Mouse (Mus musculus) embryonic fibroblast, embryonic 13.5 days (primary cell): ENCODE results near the gene Denr. TPM values are rescaled to one million over a fixed set of nuclear protein-coding genes. Genes with fewer than 3 reads are reported as not detected.

Experiments used
- H3K27ac ChIP-seq: 2 replicates; pipeline ENCODE4 v1.5.1; 2012; ENCODE audit warnings: low read length, control low read depth, inconsistent platforms; ENCODE audit not compliant: insufficient read depth
- H3K4me1 ChIP-seq: 2 replicates; pipeline ENCODE4 v1.6.1; 2011; ENCODE audit warnings: low read length; ENCODE audit not compliant: control insufficient read depth, insufficient read depth
- H3K4me3 ChIP-seq: 2 replicates; pipeline ENCODE4 v1.5.1; 2011; ENCODE audit warnings: mild to moderate bottlenecking, control low read depth, low read length; ENCODE audit not compliant: insufficient read depth
- CTCF ChIP-seq: IDR thresholded peaks from 2 replicates; pipeline ENCODE4 v1.5.1; 2011; ENCODE audit warnings: mild to moderate bottlenecking, control low read depth, low read length, moderate library complexity, borderline replicate concordance; ENCODE audit not compliant: insufficient read depth
- POLR2A ChIP-seq: IDR thresholded peaks from 2 replicates; pipeline ENCODE4 v1.6.1; 2011; ENCODE audit warnings: low read depth, mild to moderate bottlenecking, control low read depth, low read length, moderate library complexity
- polyA plus RNA-seq: library from polyadenylated mRNA; stranded (reverse); fragments of >200 nt; gene quantifications from 2 replicates; pipeline ENCODE4 v1.2.4, GENCODE M21; 2011; ENCODE audit warnings: low read depth; ENCODE audit not compliant: missing spikeins, insufficient read length

Gene Denr
- polyA plus RNA-seq, 1 experiment: 110 TPM

GRCm38 (mm10) chr5:123966759-123967158 lies 59.8 kb downstream of the Denr start:
- TF ChIP-seq CTCF (no peak), POLR2A (no peak)
- H3K4me1 ChIP-seq: no peaks in the 10 kb centered on the region
- no peak overlapping the region for H3K4me3 ChIP-seq
- no peak overlapping the region for H3K27ac ChIP-seq

DNA sequence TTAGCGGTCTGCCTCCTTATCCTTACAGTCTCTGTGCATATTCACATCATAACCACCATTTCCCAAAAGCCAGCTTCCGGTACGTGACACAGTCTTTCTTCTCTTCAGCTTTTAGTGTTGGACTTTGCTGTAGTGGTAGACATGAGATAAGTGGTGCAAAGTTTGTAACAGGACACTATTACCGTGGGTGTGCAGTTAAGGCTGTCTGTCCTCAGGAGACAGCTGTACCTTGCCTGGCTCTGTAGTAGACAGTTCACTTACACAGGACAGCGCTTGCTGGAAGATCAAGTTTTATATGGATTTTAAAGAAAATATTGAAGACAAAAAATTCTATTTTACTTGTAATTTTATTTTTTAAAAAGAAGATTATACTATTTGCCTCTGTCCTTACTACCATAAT lies 61.5 kb downstream of the Denr start:
- H3K4me3 ChIP-seq: no peak overlapping the region
- H3K27ac ChIP-seq: no peak overlapping the region
- TF ChIP-seq POLR2A (no peak), CTCF (no peak)
- H3K4me1 ChIP-seq: no peaks in the 10 kb centered on the region

DNA sequence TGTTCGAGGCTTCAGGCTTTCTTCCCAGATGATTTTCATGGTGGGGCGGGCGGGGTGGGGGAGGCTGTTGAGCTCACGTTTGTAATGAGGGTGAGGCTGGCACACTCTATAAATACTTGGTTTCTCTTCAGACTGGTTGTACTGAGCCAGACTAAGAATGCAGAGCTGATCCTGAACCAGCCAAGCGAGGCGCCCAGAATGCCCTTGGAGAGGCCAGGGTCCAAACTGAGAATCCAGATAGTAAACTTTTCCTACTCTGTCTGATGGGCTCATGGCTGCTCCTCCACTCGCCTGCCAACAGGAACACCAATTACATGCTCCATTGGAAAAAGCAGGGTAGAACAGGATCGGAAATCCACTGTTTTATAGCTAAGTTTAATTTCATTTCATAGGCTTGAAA lies 62.2 kb downstream of the Denr start:
- H3K4me3 ChIP-seq: no peak overlapping the region
- H3K27ac ChIP-seq: no peak overlapping the region
- H3K4me1 ChIP-seq: no peaks in the 10 kb centered on the region
- no peak for TF ChIP-seq CTCF
- no peak for TF ChIP-seq POLR2A

DNA sequence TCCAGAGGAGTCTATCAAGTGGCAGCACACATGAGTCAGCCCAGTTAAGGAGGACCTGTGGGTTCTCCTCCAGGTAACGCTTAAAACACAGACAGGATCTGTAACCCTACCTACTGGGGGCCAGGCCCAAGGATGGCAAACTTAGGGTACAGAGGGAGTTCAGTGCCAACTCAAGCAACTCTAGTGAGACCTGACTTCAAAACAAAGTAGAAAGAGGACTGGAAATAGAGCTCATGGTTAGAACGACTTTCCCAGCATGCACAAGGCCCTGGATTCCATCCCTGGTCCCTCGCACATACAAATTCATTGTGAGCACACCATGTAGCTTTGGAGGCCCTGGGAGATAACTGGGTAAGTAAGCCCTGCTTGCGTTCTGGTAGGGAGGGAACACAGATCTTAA lies 63.6 kb downstream of the Denr start:
- Histone ChIP-seq H3K27ac (no peak overlapping the region), H3K4me1 (no peaks in the 10 kb centered on the region), H3K4me3 (no peak overlapping the region)
- TF ChIP-seq POLR2A: no peak
- no peak for TF ChIP-seq CTCF

DNA sequence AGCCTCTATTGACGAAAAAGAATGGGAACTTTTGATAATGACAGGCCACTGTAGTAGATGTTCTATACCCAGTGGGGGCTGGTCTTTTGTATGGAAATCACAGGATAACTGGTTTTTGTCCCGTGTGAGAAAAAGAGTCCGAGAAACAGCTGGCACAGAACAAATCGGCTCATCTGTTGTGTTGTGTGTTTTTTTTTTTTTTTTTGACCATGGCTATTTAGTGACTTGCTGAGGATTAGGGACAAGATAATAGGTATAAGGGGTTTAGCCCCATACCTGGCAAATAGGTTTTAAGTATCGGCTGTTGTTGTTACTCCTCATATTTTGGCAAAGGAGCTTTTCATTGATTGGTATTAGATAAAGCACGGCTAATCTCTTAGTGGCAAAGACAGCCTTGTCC lies 65.5 kb downstream of the Denr start:
- Histone ChIP-seq H3K27ac (no peak overlapping the region), H3K4me3 (no peak overlapping the region), H3K4me1 (no peaks in the 10 kb centered on the region)
- no peak for TF ChIP-seq POLR2A
- TF ChIP-seq CTCF: no peak

DNA sequence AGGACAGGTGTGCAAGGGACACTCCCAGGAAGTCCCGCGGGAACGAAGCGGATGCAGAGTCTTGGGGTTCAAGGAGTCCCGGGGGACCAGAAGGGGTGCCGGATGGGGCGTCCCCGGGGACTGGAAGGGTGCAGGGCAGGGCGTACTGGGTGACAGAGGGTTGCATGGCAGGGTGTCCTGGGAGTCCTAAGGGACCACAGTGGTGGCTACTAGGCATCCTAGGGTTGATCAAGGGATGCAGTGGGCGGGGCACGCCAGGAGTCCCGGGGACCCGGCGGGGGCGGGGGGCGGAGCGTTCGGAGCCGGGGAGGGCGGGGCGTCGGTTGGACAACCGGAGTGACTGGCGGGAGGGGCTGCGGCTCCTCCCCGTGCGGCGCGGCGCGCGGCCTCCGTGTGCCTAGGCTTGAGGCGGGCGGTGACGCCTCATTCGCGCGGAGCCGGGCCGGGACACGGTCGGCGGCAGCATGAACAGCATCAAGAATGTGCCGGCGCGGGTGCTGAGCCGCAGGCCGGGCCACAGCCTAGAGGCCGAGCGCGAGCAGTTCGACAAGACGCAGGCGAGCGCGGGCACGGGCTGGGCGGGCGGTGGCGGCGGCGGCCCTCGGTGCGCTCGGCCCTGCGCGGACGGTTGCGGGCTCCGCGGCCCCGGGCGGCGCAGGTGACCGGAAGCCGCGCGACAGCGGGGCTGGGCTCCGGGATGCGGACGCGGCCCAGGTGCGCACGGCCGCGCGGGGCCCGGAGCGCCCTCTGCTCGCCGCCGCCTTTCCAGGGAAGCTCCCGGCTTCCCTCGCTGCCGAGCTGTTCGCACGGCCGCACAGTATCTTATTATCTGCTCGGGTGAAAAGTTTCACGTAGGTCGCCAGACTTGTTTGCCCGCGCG lies 66.6 kb downstream of the Denr start, which contains the start of gene Hip1r:
TSS of gene Hip1r (plus strand) at position 330 of the 880 bp plus-strand sequence.
- Histone ChIP-seq H3K4me3 (peak within 1 kb of the TSS; percentile 64), H3K27ac (no peak within 1 kb of the TSS), H3K4me1 (no peaks in the 10 kb centered on the region)
- TF ChIP-seq CTCF (no peak), POLR2A (peak; percentile 72)

DNA sequence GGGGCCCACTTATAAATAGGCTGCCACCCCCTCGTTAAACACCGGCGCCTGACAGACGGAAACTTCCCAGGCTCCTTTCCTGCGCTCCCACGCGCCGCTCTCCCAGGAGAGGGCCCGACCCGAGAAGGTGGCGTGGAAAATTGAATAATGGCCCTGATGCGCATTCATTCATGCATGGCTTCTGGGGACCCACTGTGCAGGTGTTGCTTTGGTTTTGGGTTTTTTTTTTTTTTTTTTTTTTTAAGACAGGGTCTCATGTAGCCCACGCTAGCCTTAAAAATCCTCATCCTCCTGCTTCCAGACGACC lies 67.2 kb downstream of the Denr start:
- no peak overlapping the region for H3K27ac ChIP-seq
- TF ChIP-seq CTCF (no peak), POLR2A (no peak)

GRCm38 (mm10) chr5:123974616-123975111 lies 67.7 kb downstream of the Denr start:
- Histone ChIP-seq H3K4me3 (0 out of 2 replicates have a peak overlapping the region, but pooled peaks have one; percentile 10), H3K27ac (no peak overlapping the region), H3K4me1 (no peaks in the 10 kb centered on the region)
- no peak for TF ChIP-seq POLR2A
- no peak for TF ChIP-seq CTCF

More for the DNA sequence above, 67.2 kb downstream of the Denr start:
- Histone ChIP-seq H3K4me3 (peak overlapping the region; percentile 64), H3K4me1 (no peaks in the 10 kb centered on the region)

- TF ChIP-seq POLR2A (no peak), CTCF (no peak)
- no peak overlapping the region for H3K4me3 ChIP-seq
- H3K4me1 ChIP-seq: 0 out of 2 replicates have a peak, but pooled peaks cover 5% of the 10 kb centered on the region
- no peak overlapping the region for H3K27ac ChIP-seq
These were observed 68.7 kb downstream of the Denr start for GRCm38 (mm10) chr5:123975668-123976180.

- Histone ChIP-seq H3K4me3 (no peak overlapping the region), H3K4me1 (peaks cover 8% of the 10 kb centered on the region), H3K27ac (no peak overlapping the region)
- no peak for TF ChIP-seq POLR2A
- TF ChIP-seq CTCF: no peak
These were observed 70.3 kb downstream of the Denr start for GRCm38 (mm10) chr5:123977231-123977630.
